Mouse (Mus musculus): ENCODE data around the gene Dnase1l2.

- TF ChIP-seq CTCF (IDR thresholded peaks at IDR 0.05; ENCODE audit: low read depth) (no peak), EP300 (IDR thresholded peaks at IDR 0.05; ENCODE audit: low read depth) (no peak)
Observed at GRCm38 (mm10) chr17:24427170-24427557, 15.7 kb downstream of the Dnase1l2 start.
